Mouse (Mus musculus): ENCODE measurements around the gene Stk38. TPM values are rescaled to one million over a fixed set of nuclear protein-coding genes. Genes with fewer than 3 reads are reported as not detected.

Gene Stk38
- total and polyA plus RNA-seq, 2 experiments: 45.8 to 54.4 TPM

DNA sequence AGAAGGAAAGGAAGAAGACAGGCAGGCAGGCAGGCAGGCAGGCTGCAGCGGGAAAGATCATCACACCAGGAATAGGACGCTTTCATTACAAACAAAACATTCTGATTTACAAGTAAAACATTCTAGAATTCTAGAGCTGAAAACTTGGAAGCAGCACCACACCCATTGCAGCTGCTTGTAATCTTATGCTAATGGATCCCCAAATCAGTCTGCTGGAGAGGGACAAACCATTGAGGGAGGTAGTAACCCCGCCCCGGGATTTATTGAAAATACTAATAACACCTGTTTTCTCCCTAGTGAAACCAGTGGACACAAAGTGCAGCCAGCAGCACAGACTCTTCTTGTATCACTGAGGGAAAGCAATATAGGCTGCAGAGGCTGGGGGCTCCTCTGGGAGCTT lies 26.7 kb downstream of the Stk38 start:
- 91% methylated on average over 4 of the region's 4 CpGs for WGBS
- H3K4me1 ChIP-seq (ENCODE audit: control insufficient read depth, insufficient read depth, low read length): peaks cover 7% of the 10 kb centered on the region

GRCm38 (mm10) chr17:28979091-28979490 lies 28.7 kb downstream of the Stk38 start:
- Histone ChIP-seq H3K4me1 (ENCODE audit: control insufficient read depth, insufficient read depth, low read length) (peaks cover 7% of the 10 kb centered on the region), H3K79me2 (ENCODE audit: control insufficient read depth, insufficient read depth, low read length) (no peaks in the 10 kb centered on the region), H3K4me3 (ENCODE audit: insufficient read depth, low read depth, low read length) (no peak overlapping the region), H3K27me3 (ENCODE audit: control insufficient read depth, insufficient read depth, low read length) (no peaks in the 10 kb centered on the region), H3K9ac (ENCODE audit: low read depth, low read length) (no peak overlapping the region), H3K27ac (replicated peaks; ENCODE audit: insufficient read depth, low read depth, low read length) (peak overlapping the region; percentile 56), H3K36me3 (ENCODE audit: control insufficient read depth, insufficient read depth, low read length) (peaks cover 37% of the 10 kb centered on the region)
- DNase-seq (ENCODE audit: extremely low read depth, low read depth, low spot score): peak; percentile 86
- 40% methylated on average over 4 of the region's 4 CpGs for WGBS
- TF ChIP-seq POLR2A (IDR thresholded peaks at IDR 0.05; ENCODE audit: extremely low read depth, insufficient read depth, low read length) (no peak), CTCF (IDR thresholded peaks at IDR 0.05; ENCODE audit: low read depth, low read length) (no peak)

More for the DNA sequence above, 26.7 kb downstream of the Stk38 start:
- DNase-seq (ENCODE audit: extremely low read depth, low read depth, low spot score): no peak
- no peak overlapping the region for H3K27ac ChIP-seq (replicated peaks; ENCODE audit: insufficient read depth, low read depth, low read length)
- no peaks in the 10 kb centered on the region for H3K27me3 ChIP-seq (ENCODE audit: control insufficient read depth, insufficient read depth, low read length)
- peaks cover 30% of the 10 kb centered on the region for H3K36me3 ChIP-seq (ENCODE audit: control insufficient read depth, insufficient read depth, low read length)
- TF ChIP-seq POLR2A (IDR thresholded peaks at IDR 0.05; ENCODE audit: extremely low read depth, insufficient read depth, low read length): no peak
- TF ChIP-seq CTCF (IDR thresholded peaks at IDR 0.05; ENCODE audit: low read depth, low read length): no peak
- no peak overlapping the region for H3K9ac ChIP-seq (ENCODE audit: low read depth, low read length)
- no peaks in the 10 kb centered on the region for H3K79me2 ChIP-seq (ENCODE audit: control insufficient read depth, insufficient read depth, low read length)
- no peak overlapping the region for H3K4me3 ChIP-seq (ENCODE audit: insufficient read depth, low read depth, low read length)

DNA sequence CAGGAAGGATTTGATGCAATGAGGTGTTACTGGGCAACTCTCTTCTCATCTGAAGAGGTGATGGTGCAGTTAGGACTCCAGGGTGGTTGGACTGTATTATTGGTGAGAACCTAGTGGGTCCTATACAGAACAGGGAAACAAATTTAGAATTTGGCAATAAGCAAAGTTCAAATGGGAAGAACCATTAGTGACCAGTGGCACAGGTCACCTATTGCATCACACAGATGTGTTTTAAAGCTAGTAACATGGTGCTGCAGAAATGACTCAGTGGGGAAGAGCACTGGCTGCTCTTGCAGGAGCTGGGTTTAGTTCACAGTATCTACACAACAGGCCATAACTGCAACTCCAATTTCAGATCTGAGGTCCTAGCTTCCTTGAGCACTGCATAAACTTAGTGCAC lies 37.7 kb downstream of the Stk38 start:
- Histone ChIP-seq H3K9ac (ENCODE audit: low read depth, low read length) (no peak overlapping the region), H3K79me2 (ENCODE audit: control insufficient read depth, insufficient read depth, low read length) (no peaks in the 10 kb centered on the region), H3K4me3 (ENCODE audit: insufficient read depth, low read depth, low read length) (no peak overlapping the region), H3K27ac (replicated peaks; ENCODE audit: insufficient read depth, low read depth, low read length) (peak overlapping the region; percentile 81), H3K27me3 (ENCODE audit: control insufficient read depth, insufficient read depth, low read length) (no peaks in the 10 kb centered on the region), H3K4me1 (ENCODE audit: control insufficient read depth, insufficient read depth, low read length) (peaks cover 5% of the 10 kb centered on the region), H3K36me3 (ENCODE audit: control insufficient read depth, insufficient read depth, low read length) (peaks cover 46% of the 10 kb centered on the region)
- TF ChIP-seq POLR2A (IDR thresholded peaks at IDR 0.05; ENCODE audit: extremely low read depth, insufficient read depth, low read length) (no peak), CTCF (IDR thresholded peaks at IDR 0.05; ENCODE audit: low read depth, low read length) (no peak)
- DNase-seq (ENCODE audit: extremely low read depth, low read depth, low spot score): peak; percentile 85

DNA sequence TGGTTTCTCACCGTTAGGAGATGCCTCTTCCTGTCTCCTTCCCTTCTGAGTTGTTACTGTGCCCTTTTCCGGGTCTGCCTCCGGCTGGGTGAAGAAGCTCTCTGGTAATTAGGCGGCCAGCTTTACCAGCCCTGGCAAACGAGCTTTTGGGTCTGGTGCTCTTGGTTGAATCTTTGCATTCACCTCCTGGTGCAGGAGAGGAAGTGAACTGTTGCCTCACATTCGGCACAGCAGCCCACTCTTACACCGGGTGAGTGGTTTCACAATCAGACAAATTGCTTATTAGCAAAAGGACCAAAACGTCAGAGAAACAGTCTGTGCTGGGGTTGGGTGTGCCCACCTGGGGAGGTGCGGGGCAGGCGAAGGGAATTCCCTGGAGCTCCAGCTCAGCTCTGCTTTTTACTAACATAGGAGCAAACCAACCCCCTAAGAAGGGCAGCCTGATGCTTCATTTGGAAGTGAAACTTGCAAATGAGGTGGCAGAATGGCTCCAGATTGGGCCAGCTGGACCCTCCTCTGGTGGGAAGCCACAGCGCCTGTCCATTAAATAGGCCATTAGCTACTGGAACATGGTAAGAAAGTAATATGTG lies 40.7 kb downstream of the Stk38 start:
- no peak for DNase-seq (ENCODE audit: extremely low read depth, low read depth, low spot score)
- H3K27me3 ChIP-seq (ENCODE audit: control insufficient read depth, insufficient read depth, low read length): no peaks in the 10 kb centered on the region
- H3K79me2 ChIP-seq (ENCODE audit: control insufficient read depth, insufficient read depth, low read length): peaks cover 5% of the 10 kb centered on the region; the same call in 1 of the 2 replicates
- H3K4me1 ChIP-seq (ENCODE audit: control insufficient read depth, insufficient read depth, low read length): peaks cover 7% of the 10 kb centered on the region
- no peak for TF ChIP-seq CTCF (IDR thresholded peaks at IDR 0.05; ENCODE audit: low read depth, low read length)
- TF ChIP-seq POLR2A (IDR thresholded peaks at IDR 0.05; ENCODE audit: extremely low read depth, insufficient read depth, low read length): no peak
- no peak overlapping the region for H3K9ac ChIP-seq (ENCODE audit: low read depth, low read length)
- WGBS: 72% methylated on average over 11 of the region's 11 CpGs
- no peak overlapping the region for H3K27ac ChIP-seq (replicated peaks; ENCODE audit: insufficient read depth, low read depth, low read length)
- H3K36me3 ChIP-seq (ENCODE audit: control insufficient read depth, insufficient read depth, low read length): peaks cover 36% of the 10 kb centered on the region
- H3K4me3 ChIP-seq (ENCODE audit: insufficient read depth, low read depth, low read length): no peak overlapping the region

- H3K36me3 ChIP-seq (ENCODE audit: control insufficient read depth, insufficient read depth, low read length): peaks cover 21% of the 10 kb centered on the region
These were observed 46.2 kb downstream of the Stk38 start for GRCm38 (mm10) chr17:28961596-28961995.

DNA sequence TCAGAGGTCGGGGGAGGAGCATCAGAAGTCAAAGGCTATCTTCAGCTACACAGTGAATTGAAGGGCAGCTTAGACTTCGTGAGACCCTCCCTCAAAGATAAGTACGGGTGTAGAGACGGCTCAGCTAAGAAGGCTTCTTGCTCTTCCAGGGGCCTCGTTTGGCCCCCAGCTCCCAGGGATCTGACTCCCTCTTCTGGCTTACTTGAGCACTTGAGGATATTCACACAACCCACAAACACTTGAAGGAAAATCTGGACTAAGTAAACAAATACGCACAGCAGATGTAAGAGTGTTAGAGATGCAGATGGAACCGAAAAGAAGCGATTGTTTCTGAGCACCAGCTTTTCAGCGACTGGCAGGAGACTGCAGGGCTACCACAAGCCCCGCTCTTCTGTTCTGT lies 47.2 kb downstream of the Stk38 start:
- WGBS: 57% methylated on average over 10 of the region's 10 CpGs
- Histone ChIP-seq H3K27ac (replicated peaks; ENCODE audit: insufficient read depth, low read depth, low read length) (peak overlapping the region; percentile 47), H3K79me2 (ENCODE audit: control insufficient read depth, insufficient read depth, low read length) (peaks cover 24% of the 10 kb centered on the region), H3K9ac (ENCODE audit: low read depth, low read length) (no peak overlapping the region), H3K27me3 (ENCODE audit: control insufficient read depth, insufficient read depth, low read length) (no peaks in the 10 kb centered on the region), H3K4me1 (ENCODE audit: control insufficient read depth, insufficient read depth, low read length) (peaks cover 22% of the 10 kb centered on the region), H3K36me3 (ENCODE audit: control insufficient read depth, insufficient read depth, low read length) (peaks cover 14% of the 10 kb centered on the region), H3K4me3 (ENCODE audit: insufficient read depth, low read depth, low read length) (no peak overlapping the region)
- TF ChIP-seq POLR2A (IDR thresholded peaks at IDR 0.05; ENCODE audit: extremely low read depth, insufficient read depth, low read length) (no peak), CTCF (IDR thresholded peaks at IDR 0.05; ENCODE audit: low read depth, low read length) (0 out of 2 replicates have a peak, but pooled peaks have one; percentile 5)
- no peak for DNase-seq (ENCODE audit: extremely low read depth, low read depth, low spot score)

More at GRCm38 (mm10) chr17:28961596-28961995, 46.2 kb downstream of the Stk38 start:
- 30% methylated on average over 10 of the region's 10 CpGs for WGBS
- H3K79me2 ChIP-seq (ENCODE audit: control insufficient read depth, insufficient read depth, low read length): peaks cover 18% of the 10 kb centered on the region; the same call in 1 of the 2 replicates
- peaks cover 22% of the 10 kb centered on the region for H3K4me1 ChIP-seq (ENCODE audit: control insufficient read depth, insufficient read depth, low read length)
- no peaks in the 10 kb centered on the region for H3K27me3 ChIP-seq (ENCODE audit: control insufficient read depth, insufficient read depth, low read length)
- H3K27ac ChIP-seq (replicated peaks; ENCODE audit: insufficient read depth, low read depth, low read length): peak overlapping the region; percentile 61
- DNase-seq (ENCODE audit: extremely low read depth, low read depth, low spot score): peak; percentile 90
- TF ChIP-seq POLR2A (IDR thresholded peaks at IDR 0.05; ENCODE audit: extremely low read depth, insufficient read depth, low read length) (no peak), CTCF (IDR thresholded peaks at IDR 0.05; ENCODE audit: low read depth, low read length) (no peak)
- H3K4me3 ChIP-seq (ENCODE audit: insufficient read depth, low read depth, low read length): no peak overlapping the region
- H3K9ac ChIP-seq (ENCODE audit: low read depth, low read length): no peak overlapping the region

All from liver, adult 2 months (tissue).